Comparison of ENCODE assay signal across 21 mouse cellular contexts in genomic region chr2:93992810-93993209, GRCm38 (mm10). TPM values are rescaled to one million over a fixed set of nuclear protein-coding genes. Genes with fewer than 3 reads are reported as not detected.
DNase-seq lines count a peak whose midpoint lies in the region; ATAC-seq and TF ChIP-seq lines count a peak whose summit lies in the region.
"Had no signal": no experiment of that assay in that cellular context is flagged by ENCODE, and none has a peak within 500 bp of the region (broad histone marks: within the 10 kb centered on the region; RNA-seq: fewer than 3 reads in every experiment).

No protein-coding gene starts in this region.

- TF ChIP-seq CTCF in cerebellum, adult 2 months (IDR thresholded peaks at IDR 0.05; ENCODE audit: borderline replicate concordance, insufficient read depth, low read depth, low read length), result no peak

- 51% methylated on average over 3 of the region's 3 CpGs for WGBS in hindbrain, embryonic 15.5 days
- 56% methylated on average over 3 of the region's 3 CpGs for WGBS in hindbrain, embryonic 12.5 days
- 42% methylated on average over 3 of the region's 3 CpGs for WGBS in neural tube, embryonic 13.5 days
- 52% methylated on average over 3 of the region's 3 CpGs for WGBS in cerebellum, adult 2 months

- H3K4me1 ChIP-seq in hindbrain, embryonic 15.5 days (replicated peaks), result peaks cover 20% of the 10 kb centered on the region
- H3K4me1 ChIP-seq in hindbrain, embryonic 12.5 days, result peaks cover 10% of the 10 kb centered on the region; the same call in 1 of the 2 replicates
- H3K4me1 ChIP-seq in neural tube, embryonic 13.5 days (replicated peaks), result peaks cover 20% of the 10 kb centered on the region
- no peaks in the 10 kb centered on the region for H3K4me1 ChIP-seq in cerebellum, adult 2 months (ENCODE audit: control insufficient read depth, insufficient read depth, low read length)
- H3K4me1 ChIP-seq: liver, embryonic 13.5 days had no signal

- no peak for TF ChIP-seq POLR2A in cerebellum, adult 2 months (IDR thresholded peaks at IDR 0.05; ENCODE audit: borderline replicate concordance, insufficient read depth, low read length)

- H3K36me3 ChIP-seq in hindbrain, embryonic 15.5 days, result peaks cover 54% of the 10 kb centered on the region
- H3K36me3 ChIP-seq in hindbrain, embryonic 12.5 days, result peaks cover 93% of the 10 kb centered on the region
- H3K36me3 ChIP-seq in neural tube, embryonic 13.5 days, result peaks cover 85% of the 10 kb centered on the region

- no peak overlapping the region for H3K9ac ChIP-seq in hindbrain, embryonic 15.5 days
- H3K9ac ChIP-seq in hindbrain, embryonic 12.5 days, result no peak overlapping the region
- 0 out of 2 replicates have a peak overlapping the region, but pooled peaks have one; percentile 13 for H3K9ac ChIP-seq in neural tube, embryonic 13.5 days
- H3K9ac ChIP-seq: liver, embryonic 13.5 days had no signal

- no peaks in the 10 kb centered on the region for H3K27me3 ChIP-seq in hindbrain, embryonic 15.5 days
- no peaks in the 10 kb centered on the region for H3K27me3 ChIP-seq in hindbrain, embryonic 12.5 days
- no peaks in the 10 kb centered on the region for H3K27me3 ChIP-seq in neural tube, embryonic 13.5 days
- no peaks in the 10 kb centered on the region for H3K27me3 ChIP-seq in cerebellum, adult 2 months (ENCODE audit: control insufficient read depth, insufficient read depth, low read length)
- H3K27me3 ChIP-seq: CH12.LX; liver, embryonic 13.5 days had no signal

- peak; percentile 73 for ATAC-seq in frontal cortex, adult (ENCODE audit: low TSS enrichment)
- ATAC-seq in hindbrain, embryonic 15.5 days (ENCODE audit: low FRiP score, low read depth), result 0 out of 2 replicates have a peak, but pooled peaks have one; percentile 27
- ATAC-seq in hindbrain, embryonic 12.5 days (ENCODE audit: low FRiP score), result no peak
- no peak; the same call in 1 of the 2 replicates for ATAC-seq in neural tube, embryonic 13.5 days (ENCODE audit: low read depth)
- no peak for ATAC-seq in erythroblast, adult 5-6 weeks (replicated peaks; ENCODE audit: low FRiP score, poor library complexity, severe bottlenecking)
- ATAC-seq: lung, postnatal 0 days had no signal

- DNase-seq in frontal cortex, postnatal 14 days (ENCODE audit: low spot score in 2 of 2), result no peak
- no peak for DNase-seq in neural tube, embryonic 10.5 days (ENCODE audit: extremely low spot score, low spot score)
- no peak for DNase-seq in cerebellum, adult 2 months
- DNase-seq: cerebellum, adult 11 months; left cerebral cortex, postnatal 4 days; liver, embryonic 13.5 days; right cerebral cortex, postnatal 4 days; thymus, postnatal 4 days had no signal

- H3K9me3 ChIP-seq in hindbrain, embryonic 15.5 days, result no peaks in the 10 kb centered on the region
- no peaks in the 10 kb centered on the region for H3K9me3 ChIP-seq in hindbrain, embryonic 12.5 days (replicated peaks)
- no peaks in the 10 kb centered on the region for H3K9me3 ChIP-seq in neural tube, embryonic 13.5 days
- H3K9me3 ChIP-seq: liver, embryonic 13.5 days; megakaryocyte, embryonic 14.5 days had no signal

- peak overlapping the region; percentile 32; the same call in 1 of the 2 replicates for H3K27ac ChIP-seq in hindbrain, embryonic 15.5 days (replicated peaks)
- no peak overlapping the region for H3K27ac ChIP-seq in hindbrain, embryonic 12.5 days
- peak overlapping the region; percentile 63 for H3K27ac ChIP-seq in neural tube, embryonic 13.5 days (replicated peaks)
- H3K27ac ChIP-seq in cerebellum, adult 2 months (ENCODE audit: insufficient read depth, low read length), result no peak overlapping the region
- H3K27ac ChIP-seq: hindbrain, postnatal 0 days; liver, embryonic 13.5 days had no signal

- no peak overlapping the region for H3K4me3 ChIP-seq in hindbrain, embryonic 15.5 days
- H3K4me3 ChIP-seq in hindbrain, embryonic 12.5 days, result no peak overlapping the region
- H3K4me3 ChIP-seq in neural tube, embryonic 13.5 days, result no peak overlapping the region
- H3K4me3 ChIP-seq in cerebellum, adult 2 months (replicated peaks; ENCODE audit: insufficient read depth, low read depth, low read length), result no peak overlapping the region
- H3K4me3 ChIP-seq: liver, embryonic 13.5 days; megakaryocyte, embryonic 14.5 days had no signal

- no peak overlapping the region for H3K4me2 ChIP-seq in hindbrain, embryonic 15.5 days
- no peak overlapping the region for H3K4me2 ChIP-seq in hindbrain, embryonic 12.5 days (replicated peaks)
- no peak overlapping the region for H3K4me2 ChIP-seq in neural tube, embryonic 13.5 days
- H3K4me2 ChIP-seq: liver, embryonic 13.5 days had no signal

RNA-seq across cellular contexts. Expression of gene Gm27027, which starts 3.3 kb away (rescaled TPM):
- polyA plus RNA-seq in hindbrain, embryonic 15.5 days (2015; fragmentation: Nextera tagmentation; extraction: Ambion mirVana), result not detected in 2 replicates
- polyA plus RNA-seq in hindbrain, embryonic 12.5 days (2016; fragmentation: Nextera tagmentation; extraction: Ambion mirVana), result not detected in 2 replicates
- polyA plus RNA-seq in neural tube, embryonic 13.5 days (2015; fragmentation: Nextera tagmentation; extraction: Ambion mirVana), result not detected in 2 replicates
- total RNA-seq in erythroblast, adult 5-6 weeks (2015; ENCODE audit: low replicate concordance), result not detected in 2 replicates
- not detected in 2 replicates for total RNA-seq in erythroblast, adult 5-6 weeks (2017; ENCODE audit: low replicate concordance)
- polyA plus RNA-seq in cerebellum, adult 2 months (2012; rRNA removed), result 0.26 and 0.57 TPM in 2 replicates
- total RNA-seq: adrenal gland, postnatal 36 days; CH12.LX; common myeloid progenitor, adult 5-6 weeks; granulocyte monocyte progenitor cell, adult 5-6 weeks; hindbrain, postnatal 0 days; left cerebral cortex, postnatal 4 days had no signal
- polyA plus RNA-seq: hindbrain, postnatal 0 days; large intestine, adult 2 months; liver, embryonic 13.5 days; lung, postnatal 0 days had no signal

RNA-seq across cellular contexts. Expression of gene Alkbh3, which starts 17.8 kb away (rescaled TPM):
- 44.9 and 46.0 TPM in 2 replicates for polyA plus RNA-seq in hindbrain, embryonic 15.5 days (2015; fragmentation: Nextera tagmentation; extraction: Ambion mirVana)
- 54.5 and 59.0 TPM in 2 replicates for polyA plus RNA-seq in hindbrain, embryonic 12.5 days (2016; fragmentation: Nextera tagmentation; extraction: Ambion mirVana)
- 43.4 and 43.8 TPM in 2 replicates for polyA plus RNA-seq in neural tube, embryonic 13.5 days (2015; fragmentation: Nextera tagmentation; extraction: Ambion mirVana)
- total RNA-seq in erythroblast, adult 5-6 weeks (2015; ENCODE audit: low replicate concordance), result 16.9 and 23.6 TPM in 2 replicates
- 2.2 and 10.2 TPM in 2 replicates for total RNA-seq in erythroblast, adult 5-6 weeks (2017; ENCODE audit: low replicate concordance)
- 52.7 and 54.5 TPM in 2 replicates for polyA plus RNA-seq in cerebellum, adult 2 months (2012; rRNA removed)

RNA-seq across cellular contexts. Expression of gene Gm13889, which starts 35.8 kb away (rescaled TPM):
- 7.3 and 11.3 TPM in 2 replicates for polyA plus RNA-seq in hindbrain, embryonic 15.5 days (2015; fragmentation: Nextera tagmentation; extraction: Ambion mirVana)
- 7.0 and 7.9 TPM in 2 replicates for polyA plus RNA-seq in hindbrain, embryonic 12.5 days (2016; fragmentation: Nextera tagmentation; extraction: Ambion mirVana)
- polyA plus RNA-seq in neural tube, embryonic 13.5 days (2015; fragmentation: Nextera tagmentation; extraction: Ambion mirVana), result 10.7 and 11.0 TPM in 2 replicates
- not detected in 2 replicates for total RNA-seq in erythroblast, adult 5-6 weeks (2015; ENCODE audit: low replicate concordance)
- total RNA-seq in erythroblast, adult 5-6 weeks (2017; ENCODE audit: low replicate concordance), result not detected in 2 replicates
- polyA plus RNA-seq in cerebellum, adult 2 months (2012; rRNA removed), result 47.8 and 49.0 TPM in 2 replicates
- total RNA-seq: CH12.LX; granulocyte monocyte progenitor cell, adult 5-6 weeks had no signal

Comparison
In these comparisons a context has a peak if more than half of its experiments do, and no peak if none do; other contexts are left out.
1. ATAC-seq: peak in frontal cortex, adult (single experiment) and hindbrain, embryonic 15.5 days (single experiment); none in hindbrain, embryonic 12.5 days (single experiment), neural tube, embryonic 13.5 days (single experiment) and erythroblast, adult 5-6 weeks (single experiment).
2. H3K27ac ChIP-seq: peak in hindbrain, embryonic 15.5 days (single experiment) and neural tube, embryonic 13.5 days (single experiment); none in hindbrain, embryonic 12.5 days (single experiment) and cerebellum, adult 2 months (single experiment).